Mouse (Mus musculus) kidney, postnatal 14 days (tissue): ENCODE data around the gene N4bp2l1.
A peak's percentile ranks its signal among the peaks of the same experiment; 100 is the strongest.
"Not testable (repeated sequence)": the region's sequence is repeated elsewhere in the genome, so short reads cannot be mapped to it uniquely, and the experiment has no call there.

Experiments
- DNase-seq: peaks from one replicate; pipeline ENCODE4 v3.0.0; 2022; ENCODE audit warnings: mixed read lengths

N4bp2l1 gene

DNA sequence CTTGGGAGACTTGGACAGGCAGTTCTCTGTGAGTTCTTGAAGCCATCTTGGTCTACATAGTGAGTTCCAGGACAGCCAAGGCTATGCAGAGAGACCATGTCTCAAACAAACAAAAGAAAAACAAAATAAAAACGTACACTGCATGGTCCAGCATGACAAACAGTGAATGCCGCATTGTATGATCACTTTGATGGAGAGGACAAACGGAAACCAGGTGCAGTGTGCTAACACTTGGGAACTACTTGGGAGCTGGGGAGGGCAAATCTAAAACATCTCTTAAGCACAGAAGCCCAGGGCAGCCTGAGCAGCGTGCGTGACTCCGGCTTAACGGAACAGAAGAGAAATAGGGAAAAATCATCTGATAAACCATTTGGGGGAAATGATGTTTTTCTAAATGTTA, at the start of gene N4bp2l1:
N4bp2l1 (minus strand) TSS at position 101 of the 400 bp plus-strand sequence.
- no peak for DNase-seq

DNA sequence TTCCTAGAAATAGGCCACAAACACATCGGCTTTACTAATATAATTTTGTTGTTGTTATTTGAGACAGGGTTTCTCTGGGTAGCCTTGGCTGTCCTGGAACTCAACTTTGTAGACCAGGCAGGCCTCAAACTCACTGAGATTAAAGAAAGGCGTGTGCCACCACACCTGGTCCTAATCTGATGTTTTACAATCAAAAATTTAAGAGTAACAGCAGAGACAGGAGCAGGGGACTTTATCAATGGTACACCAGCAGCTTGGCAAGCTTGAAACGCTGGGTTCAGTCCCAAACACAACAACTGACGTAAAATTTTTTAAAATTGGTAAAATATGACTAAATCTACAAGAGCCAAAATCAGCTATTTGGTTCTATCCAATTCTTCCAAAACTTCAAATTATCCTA, 47.9 kb upstream of the N4bp2l1 start:
- no peak for DNase-seq

DNA sequence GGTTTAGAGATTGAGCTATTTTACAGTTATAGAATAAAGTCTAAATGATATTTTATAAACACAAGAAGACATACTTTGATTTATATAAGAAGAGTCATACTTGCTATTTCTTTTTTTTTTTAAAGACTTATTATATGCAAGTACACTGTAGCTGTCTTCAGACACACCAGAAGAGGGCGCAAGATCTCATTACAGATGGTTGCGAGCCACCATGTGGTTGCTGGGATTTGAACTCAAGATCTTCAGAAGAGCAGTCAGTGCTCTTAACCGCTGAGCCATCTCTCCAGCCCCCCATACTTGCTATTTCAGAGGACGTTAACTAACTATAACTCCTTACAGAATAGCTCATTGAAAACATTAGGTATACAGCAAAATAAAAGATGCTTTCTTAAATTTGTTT, 46.4 kb upstream of the N4bp2l1 start:
- DNase-seq: not testable (repeated sequence)

DNA sequence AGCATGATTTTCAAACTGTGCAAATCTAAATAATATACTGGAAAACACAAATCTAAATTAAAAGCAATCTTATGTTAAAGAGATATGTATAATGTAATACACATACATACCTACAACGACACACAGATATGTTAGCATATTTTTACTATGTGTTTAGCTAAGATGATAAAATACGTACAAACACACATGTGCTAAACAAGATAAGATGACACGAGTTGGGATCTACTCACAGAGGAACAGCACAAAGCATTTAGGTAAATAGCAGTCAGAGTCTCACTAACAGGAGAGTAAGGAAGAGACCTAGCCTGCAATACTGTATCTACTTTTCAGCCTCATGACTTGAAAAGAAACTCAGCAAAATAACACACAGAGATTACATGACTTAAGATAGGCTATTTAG, 44.5 kb upstream of the N4bp2l1 start:
- DNase-seq: no peak

DNA sequence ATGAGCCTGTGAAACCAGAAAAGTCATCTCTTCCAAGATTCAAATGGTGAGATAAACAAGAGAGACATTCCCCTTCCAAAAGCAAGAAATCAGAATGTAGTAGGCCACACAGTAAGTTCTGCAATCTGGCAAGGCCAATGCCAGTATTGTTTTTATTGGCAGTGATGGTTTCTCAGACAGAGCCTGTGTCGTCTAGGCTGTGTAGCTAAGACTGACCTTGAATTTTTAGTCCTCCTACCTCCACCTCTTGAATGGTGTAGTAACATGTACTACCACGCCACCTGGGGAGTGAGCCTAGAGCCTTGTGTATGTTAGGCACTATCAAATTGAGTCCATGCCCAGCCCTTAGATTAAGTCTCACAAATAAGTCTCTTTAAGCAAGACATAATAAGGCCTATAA, 32.7 kb upstream of the N4bp2l1 start:
- no peak for DNase-seq

DNA sequence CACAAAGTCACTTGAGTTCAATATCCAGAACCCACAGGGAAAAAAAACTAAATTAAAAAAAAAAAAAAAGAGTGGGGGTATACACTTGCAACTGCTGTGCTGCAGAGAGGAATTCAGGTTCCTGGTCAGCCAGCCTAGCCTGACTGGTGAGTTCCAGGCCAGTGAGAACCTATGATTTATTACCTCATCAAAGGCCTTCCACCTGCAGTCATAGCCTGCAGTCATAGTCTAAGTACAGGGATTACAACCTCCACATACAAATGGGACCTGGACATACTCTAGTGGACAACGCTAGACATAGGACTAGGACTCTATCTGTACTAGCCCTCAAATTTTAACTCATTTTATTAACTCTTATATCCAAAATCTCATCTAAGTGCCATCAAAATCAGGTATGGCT, 32.3 kb upstream of the N4bp2l1 start:
- DNase-seq: peak; percentile 14

DNA sequence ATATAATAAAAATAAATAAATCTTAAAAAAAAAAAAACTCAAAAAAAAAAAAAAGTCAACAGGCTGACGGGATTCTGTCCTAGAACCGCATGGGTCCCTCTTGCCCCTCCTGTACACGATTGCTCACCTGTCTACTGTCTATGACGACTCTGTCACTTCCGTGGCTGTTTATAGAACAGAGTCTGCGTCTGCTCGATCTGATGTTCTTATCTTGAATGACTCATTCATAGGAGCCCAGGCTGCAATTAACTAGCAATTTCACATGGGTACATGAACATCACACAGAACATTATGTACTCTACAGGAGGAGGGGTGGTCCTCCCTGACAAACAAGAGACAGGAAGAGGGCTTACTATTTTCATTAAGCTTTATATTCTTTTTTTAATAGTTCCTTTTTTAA, 28.5 kb upstream of the N4bp2l1 start:
- no peak for DNase-seq

DNA sequence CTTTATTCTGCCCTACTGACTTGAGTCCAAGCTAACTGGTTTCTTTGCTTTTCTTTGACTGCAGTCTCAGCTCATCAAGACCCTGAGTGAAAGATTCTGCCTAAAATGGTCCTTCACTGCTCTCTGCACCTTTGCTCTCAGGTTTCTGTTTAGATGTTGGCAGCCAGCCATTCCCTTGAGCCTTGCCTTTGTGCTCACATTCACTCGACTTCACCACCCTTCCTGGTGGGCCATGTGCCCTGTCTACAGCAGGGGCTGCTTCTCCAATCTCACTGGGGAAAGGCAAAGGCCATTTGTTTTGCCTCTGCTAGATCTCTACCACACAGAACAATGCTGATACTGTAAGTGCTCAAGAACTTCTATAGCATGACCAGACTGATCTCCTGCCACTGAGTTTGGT, 25.8 kb upstream of the N4bp2l1 start:
- peak; percentile 56 for DNase-seq

DNA sequence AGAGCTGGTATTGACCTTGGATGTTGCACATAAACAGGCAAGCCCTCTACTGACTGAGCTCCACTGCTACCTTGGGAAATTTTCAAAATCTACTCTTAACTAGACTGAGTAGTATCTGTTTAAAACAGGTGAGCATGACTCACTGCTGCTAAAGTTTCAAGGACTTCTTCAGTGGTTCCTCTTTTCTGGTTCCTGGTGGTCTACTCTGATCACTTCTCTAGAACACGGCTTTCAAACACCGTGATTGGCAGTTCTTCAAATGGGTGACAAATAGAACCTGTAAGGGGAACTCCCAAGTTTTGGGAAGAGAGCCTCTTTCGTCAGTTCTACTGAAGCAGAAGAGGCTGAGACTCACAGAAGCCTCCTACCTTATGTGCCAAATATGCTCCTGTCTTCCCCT, 24.6 kb upstream of the N4bp2l1 start:
- no peak for DNase-seq

DNA sequence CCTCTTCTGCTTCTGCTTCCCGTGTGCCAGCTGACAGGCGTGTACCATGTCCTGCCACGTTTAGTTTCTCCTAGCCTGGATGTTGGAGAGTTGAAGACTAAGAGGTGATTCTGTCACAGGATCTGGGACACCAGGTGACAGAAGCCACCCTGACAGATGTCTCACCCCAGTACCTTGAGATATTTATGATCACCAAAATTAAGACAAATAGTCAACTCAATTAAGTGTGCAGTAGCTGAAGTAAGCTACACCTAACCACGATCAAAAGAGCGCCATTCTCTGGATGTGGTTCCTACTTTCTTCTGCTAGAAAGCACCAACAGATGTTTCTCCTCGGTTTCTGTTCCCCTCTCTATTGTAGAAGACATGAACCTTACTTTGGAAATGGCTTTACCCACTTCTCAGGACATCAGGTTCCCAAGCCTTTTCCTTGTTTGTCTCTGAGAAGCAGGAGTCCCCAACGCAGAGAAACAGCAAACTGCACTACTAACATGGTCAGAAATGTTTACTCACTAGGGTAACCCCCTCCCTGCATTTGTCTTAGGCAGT, 23.7 kb upstream of the N4bp2l1 start:
- no peak for DNase-seq

DNA sequence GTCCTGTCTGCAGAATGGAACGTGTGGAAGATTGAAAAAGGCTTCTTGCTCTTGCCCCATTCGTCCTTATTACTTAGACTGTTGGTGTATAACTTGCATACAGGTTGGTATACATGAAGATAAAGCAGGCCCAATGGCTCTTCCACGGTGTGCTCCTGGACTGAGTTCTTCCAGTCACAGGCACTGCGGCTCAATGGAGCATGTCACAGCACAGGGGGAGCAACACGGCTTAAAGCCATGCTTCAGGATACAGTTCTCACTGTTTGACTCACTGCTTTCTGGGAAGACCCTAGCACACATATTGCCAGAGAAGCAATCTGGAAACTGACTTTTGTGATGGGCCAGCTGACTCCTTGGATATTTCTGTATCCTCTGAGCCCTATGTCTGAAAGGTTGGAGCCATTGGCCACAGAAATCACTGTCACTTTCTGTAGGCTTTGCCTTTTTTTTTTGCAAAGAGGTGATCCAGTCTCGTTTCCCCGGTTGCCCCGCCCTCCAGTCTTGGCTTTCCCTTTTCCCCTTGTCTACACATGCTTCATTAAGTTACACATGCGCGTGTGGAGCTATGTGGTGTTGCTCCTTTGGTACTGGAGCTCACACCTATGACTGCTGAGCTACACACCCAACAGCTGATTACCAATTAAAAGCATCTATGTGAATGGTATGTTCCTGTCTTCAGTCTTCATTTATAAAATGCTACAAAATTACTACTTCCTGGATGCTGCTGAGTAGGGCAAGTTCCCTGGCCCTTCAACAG, 21.8 kb upstream of the N4bp2l1 start:
- DNase-seq: no peak

DNA sequence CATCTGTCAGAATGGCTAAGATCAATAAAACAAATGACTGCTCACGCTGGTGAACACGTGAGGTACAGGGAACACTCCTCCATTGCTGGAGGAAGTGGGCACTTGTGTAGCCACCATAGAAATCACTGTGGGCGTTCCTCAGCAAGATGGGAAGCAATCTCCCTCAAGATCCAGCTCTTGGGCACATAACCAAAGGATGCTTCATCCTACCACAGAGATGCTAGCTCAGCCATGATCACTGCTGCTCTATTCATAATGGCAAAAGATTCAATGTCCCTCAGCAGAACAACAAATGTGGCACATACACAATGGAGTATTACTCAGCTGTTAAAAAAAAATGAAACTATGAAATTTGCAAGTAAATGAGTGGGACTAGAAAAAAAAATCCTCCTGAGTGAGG, 19.7 kb upstream of the N4bp2l1 start:
- DNase-seq: no peak

DNA sequence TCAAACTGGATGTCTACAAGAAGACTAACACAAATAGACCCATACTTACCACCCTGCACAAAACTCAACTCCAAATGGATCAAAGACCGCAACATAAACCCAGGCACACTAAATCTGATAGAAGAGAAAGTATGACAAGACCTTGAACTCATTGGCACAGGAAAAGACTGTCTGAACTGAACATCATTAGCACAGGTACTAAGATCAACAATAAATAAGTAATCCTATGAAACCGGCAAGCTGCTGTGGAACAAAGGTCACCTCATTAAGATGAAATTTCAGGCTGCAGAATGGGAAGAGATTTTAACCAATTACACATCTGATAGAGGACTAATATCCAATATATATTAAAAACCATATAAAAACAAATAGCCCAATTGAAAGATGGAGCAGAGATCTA, 19.2 kb upstream of the N4bp2l1 start:
- DNase-seq: no peak

DNA sequence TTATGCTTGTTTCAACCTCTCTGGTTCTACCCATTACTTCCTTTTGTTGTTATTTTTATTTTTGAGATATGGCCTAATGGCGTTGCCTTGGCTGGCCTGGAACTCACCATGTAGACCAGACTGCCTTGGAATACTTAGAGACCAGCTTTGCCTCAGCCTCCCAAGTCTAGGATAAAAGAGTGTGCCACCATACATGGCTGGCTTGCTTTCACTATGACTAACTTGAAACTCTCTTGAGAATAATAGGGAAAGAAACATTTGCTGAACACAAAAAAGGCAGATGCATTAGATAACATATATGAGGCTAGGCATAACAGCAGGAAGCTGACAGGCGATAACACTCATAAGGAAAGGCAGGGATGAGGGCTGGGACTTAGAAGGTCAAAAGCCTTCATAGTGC, 17.1 kb upstream of the N4bp2l1 start:
- DNase-seq: no peak

DNA sequence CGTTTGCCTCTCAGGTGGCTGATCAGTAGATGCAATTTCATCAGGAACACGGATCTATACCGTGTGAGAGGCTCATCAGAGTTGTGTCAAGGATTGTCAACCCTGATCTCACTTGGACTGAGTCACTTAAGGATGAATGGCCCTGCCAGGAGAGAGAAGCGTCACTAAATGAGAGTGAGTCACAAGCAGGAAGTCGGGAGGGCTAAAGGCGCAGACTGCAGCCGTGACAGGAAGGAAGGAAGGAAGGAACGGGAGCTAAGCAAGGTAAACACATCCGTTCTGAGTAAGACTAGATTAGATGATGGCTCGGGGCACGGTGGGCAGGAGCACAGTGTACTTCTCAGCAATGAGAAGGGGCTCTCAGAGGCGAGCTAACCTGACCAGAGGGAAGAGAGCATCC, 14.7 kb upstream of the N4bp2l1 start:
- no peak for DNase-seq

DNA sequence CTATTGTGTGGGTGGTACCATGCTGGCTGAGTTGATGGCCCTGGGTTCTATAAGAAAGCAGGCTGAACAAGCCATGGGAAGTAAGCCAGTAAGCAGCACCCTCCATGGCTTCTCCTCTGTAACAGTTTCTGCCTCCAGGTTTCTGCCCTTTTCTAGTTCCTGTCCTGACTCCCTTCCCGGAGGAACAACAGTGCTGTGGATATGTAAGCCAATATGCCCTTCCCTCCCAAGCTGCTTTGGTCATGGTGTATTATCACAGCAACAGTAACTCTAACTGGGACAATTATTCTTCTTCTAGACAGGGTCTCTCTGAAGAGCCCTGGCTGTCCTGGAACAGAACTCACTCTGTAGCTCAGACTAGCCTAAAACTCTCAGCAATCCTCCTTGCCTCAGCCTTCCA, 14.1 kb upstream of the N4bp2l1 start:
- no peak for DNase-seq

DNA sequence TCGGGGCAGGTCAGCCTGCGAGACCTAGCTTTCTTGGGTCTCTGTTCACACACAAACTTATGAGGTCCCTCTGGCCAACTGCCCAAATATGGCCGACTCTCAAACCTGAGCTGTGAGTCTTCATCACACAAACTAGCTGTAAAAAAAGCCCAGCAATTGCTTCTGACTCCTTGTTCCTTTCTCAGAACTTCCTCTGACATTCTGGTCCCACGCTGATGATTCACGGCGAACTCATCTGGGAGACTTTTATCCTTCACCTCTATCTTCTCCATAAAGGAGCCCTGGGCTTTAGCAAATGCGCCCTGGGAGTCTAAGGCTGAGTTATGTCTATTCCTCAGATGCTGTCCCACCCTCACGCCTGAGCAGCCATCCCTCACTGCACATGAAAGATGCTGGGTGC, 10.6 kb upstream of the N4bp2l1 start:
- no peak for DNase-seq

DNA sequence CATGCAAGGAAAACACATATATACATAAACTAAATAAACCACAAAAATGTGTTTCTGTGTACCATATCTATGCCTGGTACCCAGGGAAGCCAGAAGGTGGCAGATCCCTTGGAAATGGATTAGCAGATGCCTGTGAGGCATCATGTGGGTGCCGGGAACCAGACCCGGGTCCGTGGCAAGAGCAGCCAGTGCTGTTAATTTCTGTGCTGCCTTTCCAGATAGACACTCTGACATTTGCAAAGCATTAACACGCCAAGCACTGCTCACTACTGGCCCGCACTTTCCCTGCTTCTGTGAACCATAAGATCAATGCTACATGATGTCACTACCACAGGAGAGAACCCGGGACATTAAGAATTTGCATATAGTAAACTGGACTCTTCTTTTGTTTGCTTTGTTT, 9.1 kb upstream of the N4bp2l1 start:
- no peak for DNase-seq

DNA sequence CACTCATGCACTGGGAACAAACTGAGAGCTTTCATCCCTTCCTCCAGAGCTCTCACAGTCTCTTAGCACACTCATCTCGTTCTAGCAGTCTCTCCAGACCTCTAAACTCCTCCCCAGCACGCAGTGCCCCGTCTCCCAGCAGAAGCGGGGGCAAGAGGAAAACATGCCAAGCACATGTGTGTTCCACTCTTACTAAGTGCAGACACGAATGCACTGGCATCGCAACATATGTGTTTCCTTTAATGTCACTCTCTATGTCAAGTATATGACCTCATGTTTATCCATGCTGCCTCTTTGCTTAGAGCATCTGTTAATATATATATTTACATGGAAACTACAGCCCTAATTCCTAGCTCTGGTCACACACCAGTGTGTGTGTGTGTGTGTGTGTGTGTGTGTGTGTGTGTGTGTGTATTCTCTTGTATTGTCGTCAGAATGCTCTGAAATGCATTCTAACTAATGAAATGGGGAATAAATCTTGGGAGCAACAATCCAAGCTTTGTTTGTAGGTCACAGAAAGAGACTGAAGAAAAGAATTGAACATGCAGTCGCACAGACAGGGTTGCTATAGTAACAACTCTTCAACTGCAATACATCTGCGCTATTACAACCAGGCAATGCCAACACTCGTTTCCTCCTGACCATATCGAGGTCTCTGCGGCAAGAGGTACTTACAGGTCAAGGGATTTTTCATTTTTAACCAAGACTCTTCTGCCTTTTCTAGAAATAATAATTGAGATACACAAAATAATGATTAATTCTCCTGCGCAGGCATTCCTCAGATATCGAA, 4.6 kb upstream of the N4bp2l1 start:
- no peak for DNase-seq

DNA sequence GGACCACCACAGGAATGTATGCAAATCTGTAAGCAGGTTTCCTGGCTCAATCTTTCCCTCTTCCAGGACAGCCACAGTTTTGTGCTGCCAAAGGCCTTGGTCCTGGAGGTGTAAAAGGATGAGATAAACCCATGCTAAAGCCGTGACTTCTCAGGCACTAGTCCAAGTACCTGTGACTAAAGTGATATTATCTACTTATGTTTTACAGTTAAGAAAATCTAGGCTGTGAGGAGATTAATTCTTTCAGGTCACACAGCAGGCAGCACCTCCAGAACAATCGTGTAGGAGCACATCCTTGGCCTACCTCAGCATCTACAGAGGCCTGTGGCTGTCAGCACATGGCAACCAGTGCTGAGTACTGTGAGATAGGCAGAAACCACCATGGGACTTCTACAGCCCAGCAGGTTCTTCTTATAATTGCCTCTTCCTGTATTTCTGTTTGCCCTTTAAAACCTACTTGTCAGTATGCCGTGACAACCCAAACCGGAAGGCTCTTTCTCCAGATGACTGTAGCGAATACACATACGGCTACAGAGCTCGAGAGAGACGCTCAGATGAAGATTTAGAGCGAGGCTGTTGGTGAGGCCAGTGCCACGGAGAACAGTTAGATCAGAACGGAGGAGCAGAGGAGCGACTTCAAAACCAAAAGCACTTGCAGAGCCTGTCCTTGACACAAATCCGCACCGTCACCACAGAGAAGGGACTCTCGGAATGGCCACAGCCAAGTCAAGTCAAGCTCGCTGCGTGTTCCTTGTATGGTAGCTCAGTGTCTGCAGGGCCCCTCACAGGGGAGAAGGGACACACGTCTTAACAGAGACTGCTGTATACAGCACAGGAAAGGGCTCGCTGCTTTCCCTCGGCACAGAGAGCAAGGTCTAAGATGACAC, 3.8 kb upstream of the N4bp2l1 start:
- DNase-seq: no peak

DNA sequence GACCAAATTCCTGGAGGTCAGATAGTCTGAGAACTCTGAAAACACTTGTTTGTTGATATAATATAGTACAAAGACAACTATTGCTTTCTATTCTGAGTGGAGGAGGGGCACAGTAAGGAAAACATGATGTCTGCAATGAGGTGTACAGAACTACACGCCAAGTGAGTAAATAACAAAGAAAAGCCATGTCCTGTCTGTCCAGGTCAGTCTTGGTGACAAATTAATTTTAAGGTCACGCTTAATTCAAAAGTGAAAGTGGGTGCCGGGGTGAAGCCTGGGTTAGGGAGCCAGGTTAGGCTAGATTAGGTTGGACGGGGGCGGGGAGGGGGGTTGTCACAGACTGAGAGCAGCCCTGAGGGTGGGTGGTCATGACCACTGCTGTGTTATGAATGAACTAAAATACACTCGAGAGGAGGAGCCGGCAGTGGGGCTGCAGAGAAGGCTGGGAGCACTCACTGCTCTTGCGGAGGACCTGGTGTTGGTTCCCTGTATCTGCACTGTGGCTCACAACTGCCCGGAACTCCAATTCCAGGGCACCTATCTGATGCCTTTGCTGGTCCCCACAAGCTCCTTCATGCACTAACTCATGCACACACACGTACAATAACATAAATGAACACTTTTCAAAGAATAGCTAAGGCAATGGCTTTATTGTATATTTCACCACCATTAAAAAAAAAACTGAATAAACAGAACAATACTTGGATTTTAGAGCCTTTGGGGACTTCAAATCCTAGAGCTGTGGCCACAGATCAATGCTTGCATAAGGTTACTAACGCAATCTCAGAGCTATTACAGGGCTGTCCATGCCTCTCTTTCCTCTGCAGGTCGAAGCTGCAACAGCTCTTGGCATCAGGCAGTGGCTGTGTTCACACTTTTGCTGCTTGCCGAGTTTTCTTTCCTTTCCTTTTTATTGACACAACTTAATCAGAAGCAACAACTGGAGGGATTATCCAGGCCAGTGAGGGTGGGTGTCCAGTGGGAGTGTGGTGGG, 2.6 kb upstream of the N4bp2l1 start:
- no peak for DNase-seq
